8 mouse cellular contexts compared by ENCODE assay signal in the genomic region with DNA sequence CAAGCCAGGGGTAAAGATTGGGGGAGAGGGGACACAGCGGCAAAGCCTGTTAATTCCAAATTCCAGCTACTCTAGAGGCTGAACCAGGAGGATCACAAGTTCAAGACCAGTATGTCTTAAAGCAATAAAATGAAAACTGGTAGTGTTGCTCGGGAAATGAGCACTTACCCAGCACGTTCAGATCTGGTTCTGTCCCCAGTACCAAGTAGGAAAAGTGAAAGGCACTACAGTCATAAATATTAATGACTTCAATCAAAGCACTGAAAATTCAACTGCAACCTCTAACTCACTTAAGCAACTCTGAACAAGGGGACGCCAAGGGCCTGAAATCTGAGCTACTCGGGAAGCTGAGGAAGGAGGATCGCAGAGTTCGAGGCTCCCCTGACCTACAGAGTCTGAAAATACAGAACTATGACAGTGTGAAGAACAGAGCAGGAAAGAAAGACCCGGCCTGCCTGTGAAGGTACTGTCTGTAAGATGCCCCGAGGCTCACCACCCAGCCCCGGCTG. TPM values are rescaled to one million over a fixed set of nuclear protein-coding genes. Genes with fewer than 3 reads are reported as not detected.
DNase-seq lines count a peak whose midpoint lies in the region; ATAC-seq lines count a peak whose summit lies in the region.

No protein-coding gene starts in this region.

- H3K9ac ChIP-seq in kidney, embryonic 15.5 days = peak overlapping the region; percentile 84
- H3K9ac ChIP-seq in hindbrain, embryonic 13.5 days = peak overlapping the region; percentile 90
- H3K9ac ChIP-seq in midbrain, embryonic 16.5 days (ENCODE audit: low read depth, low read length) = peak overlapping the region; percentile 94

- no peaks in the 10 kb centered on the region for H3K36me3 ChIP-seq in kidney, embryonic 15.5 days
- H3K36me3 ChIP-seq in hindbrain, embryonic 13.5 days = no peaks in the 10 kb centered on the region
- H3K36me3 ChIP-seq in midbrain, embryonic 16.5 days (ENCODE audit: control insufficient read depth, insufficient read depth, low read length) = no peaks in the 10 kb centered on the region

- no peak for ATAC-seq in kidney, embryonic 15.5 days (replicated peaks; ENCODE audit: low FRiP score)
- peak; percentile 78; the same call in 1 of the 2 replicates for ATAC-seq in hindbrain, embryonic 13.5 days (ENCODE audit: low FRiP score)
- ATAC-seq in midbrain, embryonic 16.5 days = no peak; the same call in 1 of the 2 replicates

- H3K4me3 ChIP-seq in kidney, embryonic 15.5 days (replicated peaks) = peak overlapping the region; percentile 81
- H3K4me3 ChIP-seq in hindbrain, embryonic 13.5 days = peak overlapping the region; percentile 72
- H3K4me3 ChIP-seq in midbrain, embryonic 16.5 days (ENCODE audit: low read depth, low read length) = peak overlapping the region; percentile 85

- peak overlapping the region; percentile 80 for H3K4me2 ChIP-seq in kidney, embryonic 15.5 days
- H3K4me2 ChIP-seq in hindbrain, embryonic 13.5 days = peak overlapping the region; percentile 80
- peak overlapping the region; percentile 81 for H3K4me2 ChIP-seq in midbrain, embryonic 16.5 days (ENCODE audit: low read length)

- H3K9me3 ChIP-seq in kidney, embryonic 15.5 days (replicated peaks) = no peaks in the 10 kb centered on the region
- H3K9me3 ChIP-seq in hindbrain, embryonic 13.5 days = no peaks in the 10 kb centered on the region
- H3K9me3 ChIP-seq in midbrain, embryonic 16.5 days (replicated peaks; ENCODE audit: control insufficient read depth, low read length, poor library complexity, severe bottlenecking) = no peaks in the 10 kb centered on the region

- no peaks in the 10 kb centered on the region; the same call in 1 of the 2 replicates for H3K27me3 ChIP-seq in kidney, embryonic 15.5 days
- H3K27me3 ChIP-seq in hindbrain, embryonic 13.5 days = peaks cover 20% of the 10 kb centered on the region
- no peaks in the 10 kb centered on the region for H3K27me3 ChIP-seq in midbrain, embryonic 16.5 days (ENCODE audit: control insufficient read depth, insufficient read depth, low read depth, low read length)

- intact Hi-C loops in left cerebral cortex, postnatal 4 days (cut with DNase I) = no loop called here

- DNase-seq in kidney, postnatal 25 days = no peak
- peak; percentile 32 for DNase-seq in brain, adult 2 months (ENCODE audit: low read depth, low spot score)
- DNase-seq in right cerebral cortex, adult 2 months (ENCODE audit: low spot score in 2 of 2) = no peak
- DNase-seq in left cerebral cortex, postnatal 4 days = no peak
- DNase-seq in thymus, postnatal 4 days = no peak

- whole genome bisulfite sequencing in kidney, embryonic 15.5 days = 7% methylated on average over 10 of the region's 10 CpGs
- 4% methylated on average over 10 of the region's 10 CpGs for WGBS in hindbrain, embryonic 13.5 days
- 4% methylated on average over 9 of the region's 10 CpGs for WGBS in midbrain, embryonic 16.5 days

- peaks cover 44% of the 10 kb centered on the region for H3K4me1 ChIP-seq in kidney, embryonic 15.5 days
- H3K4me1 ChIP-seq in hindbrain, embryonic 13.5 days (replicated peaks) = peaks cover 37% of the 10 kb centered on the region
- peaks cover 19% of the 10 kb centered on the region for H3K4me1 ChIP-seq in midbrain, embryonic 16.5 days (ENCODE audit: control insufficient read depth, insufficient read depth, low read length)

- H3K27ac ChIP-seq in kidney, embryonic 15.5 days = peak overlapping the region; percentile 87
- H3K27ac ChIP-seq in hindbrain, embryonic 13.5 days = peak overlapping the region; percentile 61; the same call in 1 of the 2 replicates
- peak overlapping the region; percentile 41; the same call in 1 of the 2 replicates for H3K27ac ChIP-seq in midbrain, embryonic 16.5 days (ENCODE audit: low read length)

RNA-seq across cellular contexts. Expression of a gene that starts 0.5 kb away (rescaled TPM):
- polyA plus RNA-seq in kidney, embryonic 15.5 days (2015; fragmentation: Nextera tagmentation; extraction: Ambion mirVana) = 105 and 106 TPM in 2 replicates
- 89.9 and 92.0 TPM in 2 replicates for polyA plus RNA-seq in hindbrain, embryonic 13.5 days (2015; fragmentation: Nextera tagmentation; extraction: Ambion mirVana)
- polyA plus RNA-seq in midbrain, embryonic 16.5 days (2015; fragmentation: Nextera tagmentation; extraction: Ambion mirVana) = 106 and 113 TPM in 2 replicates
- 10 to 100 TPM; 57.0 to 58.0 TPM for total RNA-seq in left cerebral cortex, postnatal 4 days (2021)

RNA-seq across cellular contexts. Expression of a gene that starts 31.7 kb away (rescaled TPM):
- polyA plus RNA-seq in kidney, embryonic 15.5 days (2015; fragmentation: Nextera tagmentation; extraction: Ambion mirVana) = 0.19 and 0.22 TPM in 2 replicates
- polyA plus RNA-seq in hindbrain, embryonic 13.5 days (2015; fragmentation: Nextera tagmentation; extraction: Ambion mirVana) = 4.3 and 5.1 TPM in 2 replicates
- polyA plus RNA-seq in midbrain, embryonic 16.5 days (2015; fragmentation: Nextera tagmentation; extraction: Ambion mirVana) = 10.8 and 12.6 TPM in 2 replicates
- 10 to 100 TPM; 42.1 to 42.6 TPM for total RNA-seq in left cerebral cortex, postnatal 4 days (2021)
